Mouse (Mus musculus) small intestine, adult 2 months (tissue): ENCODE measurements around the gene Ascl4. TPM values are rescaled to one million over a fixed set of nuclear protein-coding genes. Genes with fewer than 3 reads are reported as not detected.

Source experiments
- H3K27ac ChIP-seq: fragments of 200-500 bp; 2 replicates; pipeline ENCODE4 v1.5.1; 2012; ENCODE audit warnings: low read depth, low read length, control low read depth, inconsistent platforms; ENCODE audit not compliant: insufficient read depth
- H3K27me3 ChIP-seq: fragments of 200-500 bp; 2 replicates; pipeline ENCODE4 v1.6.1; 2012; ENCODE audit warnings: mild to moderate bottlenecking, moderate library complexity, low read length, inconsistent platforms; ENCODE audit not compliant: control insufficient read depth, insufficient read depth
- H3K36me3 ChIP-seq: fragments of 200-500 bp; 2 replicates; pipeline ENCODE4 v1.6.1; 2012; ENCODE audit warnings: mild to moderate bottlenecking, low read length, control low read depth, inconsistent platforms; ENCODE audit not compliant: control insufficient read depth, insufficient read depth
- H3K4me1 ChIP-seq: fragments of 200-500 bp; 2 replicates; pipeline ENCODE4 v1.6.1; 2012; ENCODE audit warnings: low read length, inconsistent platforms, mixed read lengths; ENCODE audit not compliant: control insufficient read depth, insufficient read depth, insufficient read length
- H3K4me3 ChIP-seq: fragments of 200-500 bp; 2 replicates; pipeline ENCODE4 v1.5.1; 2012; ENCODE audit warnings: low read depth, mild to moderate bottlenecking, control low read depth, inconsistent platforms, low read length, moderate library complexity
- CTCF ChIP-seq: fragments of 200-500 bp; IDR thresholded peaks from 2 replicates; pipeline ENCODE4 v1.5.1; 2012; ENCODE audit warnings: low read depth, mild to moderate bottlenecking, control low read depth, inconsistent platforms, low read length, moderate library complexity, mixed read lengths; ENCODE audit not compliant: insufficient replicate concordance, insufficient read length; ENCODE audit errors: extremely low read depth
- POLR2A ChIP-seq: fragments of 200-500 bp; IDR thresholded peaks from 2 replicates; pipeline ENCODE4 v1.6.1; 2012; ENCODE audit warnings: low read depth, mild to moderate bottlenecking, control low read depth, inconsistent platforms, low read length, moderate library complexity
- WGBS: fragments of 180-500 bp; shearing (Covaris S2); methylation state at CpG from one replicate; pipeline ENCODE4 v1.1.7; 2018; 5-methylcytosine and 5-hydroxymethylcytosine counted together
- polyA plus RNA-seq: library from polyadenylated mRNA; depleted of rRNA; stranded (reverse); fragments of >200 nt; gene quantifications from 2 replicates; pipeline ENCODE4 v1.2.3, GENCODE M21; 2012; rRNA removed

The Ascl4 gene
- polyA plus RNA-seq, 1 experiment: 0.14 TPM

- Histone ChIP-seq H3K4me1 (no peaks in the 10 kb centered on the region), H3K27me3 (no peaks in the 10 kb centered on the region), H3K36me3 (no peaks in the 10 kb centered on the region), H3K27ac (no peak overlapping the region), H3K4me3 (no peak overlapping the region)
- WGBS: 37% methylated on average over 8 of the region's 8 CpGs
- TF ChIP-seq CTCF: no peak
- TF ChIP-seq POLR2A: no peak
These were observed 42.6 kb downstream of the Ascl4 start for GRCm38 (mm10) chr10:85969894-85970620.

- H3K27ac ChIP-seq: no peak overlapping the region
- TF ChIP-seq POLR2A (no peak), CTCF (no peak)
- no peaks in the 10 kb centered on the region for H3K27me3 ChIP-seq
- H3K36me3 ChIP-seq: no peaks in the 10 kb centered on the region
- 87% methylated on average over 9 of the region's 9 CpGs for WGBS
- H3K4me1 ChIP-seq: no peaks in the 10 kb centered on the region
- no peak overlapping the region for H3K4me3 ChIP-seq
These were observed 44.3 kb downstream of the Ascl4 start for GRCm38 (mm10) chr10:85971826-85972225.

GRCm38 (mm10) chr10:85972915-85973314 lies 45.4 kb downstream of the Ascl4 start:
- Histone ChIP-seq H3K4me3 (no peak overlapping the region), H3K27me3 (no peaks in the 10 kb centered on the region), H3K27ac (no peak overlapping the region), H3K4me1 (no peaks in the 10 kb centered on the region), H3K36me3 (no peaks in the 10 kb centered on the region)
- WGBS: 69% methylated on average over 4 of the region's 4 CpGs
- TF ChIP-seq CTCF (no peak), POLR2A (no peak)

- Histone ChIP-seq H3K4me1 (no peaks in the 10 kb centered on the region), H3K27ac (no peak overlapping the region), H3K36me3 (no peaks in the 10 kb centered on the region), H3K4me3 (no peak overlapping the region), H3K27me3 (no peaks in the 10 kb centered on the region)
- 66% methylated on average over 6 of the region's 6 CpGs for WGBS
- no peak for TF ChIP-seq POLR2A
- no peak for TF ChIP-seq CTCF
These were observed 62.1 kb downstream of the Ascl4 start for GRCm38 (mm10) chr10:85989412-85990115.

GRCm38 (mm10) chr10:85992412-85992811 lies 64.9 kb downstream of the Ascl4 start:
- Histone ChIP-seq H3K27me3 (no peaks in the 10 kb centered on the region), H3K4me3 (no peak overlapping the region), H3K27ac (no peak overlapping the region), H3K4me1 (no peaks in the 10 kb centered on the region), H3K36me3 (no peaks in the 10 kb centered on the region)
- TF ChIP-seq CTCF: no peak
- TF ChIP-seq POLR2A: no peak
- 75% methylated on average over 4 of the region's 4 CpGs for WGBS

- Histone ChIP-seq H3K4me3 (no peak overlapping the region), H3K27ac (no peak overlapping the region), H3K4me1 (no peaks in the 10 kb centered on the region), H3K27me3 (no peaks in the 10 kb centered on the region), H3K36me3 (no peaks in the 10 kb centered on the region)
- 91% methylated on average over 9 of the region's 9 CpGs for WGBS
- TF ChIP-seq CTCF (no peak), POLR2A (no peak)
These were observed 66.4 kb downstream of the Ascl4 start for GRCm38 (mm10) chr10:85993836-85994235.

- WGBS: 29% methylated on average over 5 of the region's 5 CpGs
- Histone ChIP-seq H3K27me3 (no peaks in the 10 kb centered on the region), H3K27ac (no peak overlapping the region), H3K4me3 (no peak overlapping the region), H3K4me1 (no peaks in the 10 kb centered on the region), H3K36me3 (no peaks in the 10 kb centered on the region)
- TF ChIP-seq CTCF (no peak), POLR2A (no peak)
These were observed 67.1 kb downstream of the Ascl4 start for GRCm38 (mm10) chr10:85994543-85995104.

Other genes starting within 250 kb of the Ascl4 start
- gene Pwp1, start 98.2 kb upstream of the Ascl4 start, polyA plus RNA-seq: 2.0 and 3.4 TPM in 2 replicates
- gene Prdm4, start 10.5 kb upstream of the Ascl4 start, polyA plus RNA-seq: 9.4 and 26.3 TPM in 2 replicates
- gene Rtcb, start 30.1 kb downstream of the Ascl4 start, polyA plus RNA-seq: 16.2 and 26.8 TPM in 2 replicates
- not detected in 2 replicates for gene Bpifc, start 84.2 kb downstream of the Ascl4 start, polyA plus RNA-seq
- gene Fbxo7, start 94.3 kb downstream of the Ascl4 start, polyA plus RNA-seq: 8.3 and 16.8 TPM in 2 replicates